Mouse (Mus musculus) lung, postnatal 25 days (tissue): ENCODE data around the gene Tcp10c.
"Not testable (repeated sequence)": the region's sequence is repeated elsewhere in the genome, so short reads cannot be mapped to it uniquely, and the experiment has no call there.

Experiments
- DNase-seq: peaks from one replicate; pipeline ENCODE4 v3.0.0; 2022; ENCODE audit warnings: low spot score

Tcp10c gene

GRCm38 (mm10) chr17:13354521-13354920 lies at the start of gene Tcp10c:
Gene Tcp10c (plus strand): TSS chr17:13354572.
- not testable (repeated sequence) for DNase-seq

- DNase-seq: not testable (repeated sequence)
Observed at GRCm38 (mm10) chr17:13307852-13308251, 46.5 kb upstream of the Tcp10c start.

- not testable (repeated sequence) for DNase-seq
Observed at GRCm38 (mm10) chr17:13308344-13308743, 46.0 kb upstream of the Tcp10c start.

GRCm38 (mm10) chr17:13308746-13309145 lies 45.6 kb upstream of the Tcp10c start:
- DNase-seq: not testable (repeated sequence)

GRCm38 (mm10) chr17:13309182-13309631 lies 45.2 kb upstream of the Tcp10c start:
- DNase-seq: not testable (repeated sequence)

GRCm38 (mm10) chr17:13329967-13330366 lies 24.4 kb upstream of the Tcp10c start:
- DNase-seq: not testable (repeated sequence)

GRCm38 (mm10) chr17:13331179-13331578 lies 23.2 kb upstream of the Tcp10c start:
- not testable (repeated sequence) for DNase-seq

GRCm38 (mm10) chr17:13332496-13332895 lies 21.9 kb upstream of the Tcp10c start:
- DNase-seq: not testable (repeated sequence)

- peak; percentile 26 for DNase-seq
Observed at GRCm38 (mm10) chr17:13336979-13337749, 17.2 kb upstream of the Tcp10c start.

GRCm38 (mm10) chr17:13337931-13338330 lies 16.4 kb upstream of the Tcp10c start:
- DNase-seq: not testable (repeated sequence)

GRCm38 (mm10) chr17:13340071-13340470 lies 14.3 kb upstream of the Tcp10c start:
- not testable (repeated sequence) for DNase-seq

GRCm38 (mm10) chr17:13345923-13346322 lies 8.4 kb upstream of the Tcp10c start:
- DNase-seq: not testable (repeated sequence)

- DNase-seq: not testable (repeated sequence)
Observed at GRCm38 (mm10) chr17:13349563-13349962, 4.8 kb upstream of the Tcp10c start.

- DNase-seq: not testable (repeated sequence)
Observed at GRCm38 (mm10) chr17:13353249-13353648, 1.1 kb upstream of the Tcp10c start.

- DNase-seq: not testable (repeated sequence)
Observed at GRCm38 (mm10) chr17:13362489-13362888, 8.1 kb downstream of the Tcp10c start.

GRCm38 (mm10) chr17:13363773-13364172 lies 9.4 kb downstream of the Tcp10c start:
- not testable (repeated sequence) for DNase-seq

- DNase-seq: not testable (repeated sequence)
Observed at GRCm38 (mm10) chr17:13364196-13364595, 9.8 kb downstream of the Tcp10c start.

GRCm38 (mm10) chr17:13367181-13367580 lies 12.8 kb downstream of the Tcp10c start:
- not testable (repeated sequence) for DNase-seq

- DNase-seq: not testable (repeated sequence)
Observed at GRCm38 (mm10) chr17:13368658-13369057, 14.3 kb downstream of the Tcp10c start.

- DNase-seq: not testable (repeated sequence)
Observed at GRCm38 (mm10) chr17:13370746-13371145, 16.4 kb downstream of the Tcp10c start.

- DNase-seq: not testable (repeated sequence)
Observed at GRCm38 (mm10) chr17:13378341-13378740, 24.0 kb downstream of the Tcp10c start.

- DNase-seq: not testable (repeated sequence)
Observed at GRCm38 (mm10) chr17:13379951-13380615, 25.7 kb downstream of the Tcp10c start.

- DNase-seq: not testable (repeated sequence)
Observed at GRCm38 (mm10) chr17:13381286-13381685, 26.9 kb downstream of the Tcp10c start.
